Mouse (Mus musculus) ovary, postnatal 10 days (tissue): ENCODE results near the gene Sema4a.

Experiments
- DNase-seq: peaks from one replicate; pipeline ENCODE4 v3.0.0; 2022; ENCODE audit warnings: low spot score

Sema4a gene

GRCm38 (mm10) chr3:88486043-88486442 is 25.1 kb upstream of the Sema4a start:
- no peak for DNase-seq

- no peak for DNase-seq
Measured at GRCm38 (mm10) chr3:88484597-88485316, 23.8 kb upstream of the Sema4a start.

GRCm38 (mm10) chr3:88483621-88484020 is 22.6 kb upstream of the Sema4a start:
- peak; percentile 67 for DNase-seq

GRCm38 (mm10) chr3:88483141-88483540 is 22.2 kb upstream of the Sema4a start:
- no peak for DNase-seq

- DNase-seq, result no peak
Measured at GRCm38 (mm10) chr3:88482336-88482735, 21.4 kb upstream of the Sema4a start.

GRCm38 (mm10) chr3:88481372-88482040 is 20.5 kb upstream of the Sema4a start:
- DNase-seq, result no peak

GRCm38 (mm10) chr3:88480679-88481078 is 19.7 kb upstream of the Sema4a start:
- DNase-seq, result no peak

GRCm38 (mm10) chr3:88479828-88480227 is 18.8 kb upstream of the Sema4a start:
- DNase-seq, result no peak

- no peak for DNase-seq
Measured at GRCm38 (mm10) chr3:88479163-88479562, 18.2 kb upstream of the Sema4a start.

GRCm38 (mm10) chr3:88477735-88478134 is 16.8 kb upstream of the Sema4a start:
- peak; percentile 61 for DNase-seq

GRCm38 (mm10) chr3:88476403-88476802 is 15.4 kb upstream of the Sema4a start:
- DNase-seq, result no peak

GRCm38 (mm10) chr3:88473571-88473970 is 12.6 kb upstream of the Sema4a start:
- no peak for DNase-seq

- DNase-seq, result no peak
Measured at GRCm38 (mm10) chr3:88473020-88473419, 12.0 kb upstream of the Sema4a start.

- DNase-seq, result no peak
Measured at GRCm38 (mm10) chr3:88470943-88471479, 10.0 kb upstream of the Sema4a start.

GRCm38 (mm10) chr3:88469466-88469865 is 8.5 kb upstream of the Sema4a start:
- DNase-seq, result no peak

- peak; percentile 88 for DNase-seq
Measured at GRCm38 (mm10) chr3:88467116-88467824, 6.3 kb upstream of the Sema4a start.

- DNase-seq, result no peak
Measured at GRCm38 (mm10) chr3:88465127-88465526, 4.1 kb upstream of the Sema4a start.

- no peak for DNase-seq
Measured at GRCm38 (mm10) chr3:88464425-88464824, 3.4 kb upstream of the Sema4a start.

GRCm38 (mm10) chr3:88460029-88460428 is 953 bp downstream of the Sema4a start:
- DNase-seq, result no peak

- no peak for DNase-seq
Measured at GRCm38 (mm10) chr3:88458778-88459219, 2.2 kb downstream of the Sema4a start.

GRCm38 (mm10) chr3:88456746-88457532 is 4.0 kb downstream of the Sema4a start:
- no peak for DNase-seq

GRCm38 (mm10) chr3:88456313-88456712 is 4.7 kb downstream of the Sema4a start:
- no peak for DNase-seq
